Mouse (Mus musculus) midbrain, embryonic 13.5 days (tissue): ENCODE results near the gene Chd9. TPM values are rescaled to one million over a fixed set of nuclear protein-coding genes. Genes with fewer than 3 reads are reported as not detected.

Source experiments
- ATAC-seq: fragments of 200-750 bp; cut with Nextera tagmentation; 2 replicates; pipeline ENCODE4 v1.8.0; 2017; ENCODE audit warnings: mild to moderate bottlenecking, moderate TSS enrichment, moderate library complexity
- H3K27ac ChIP-seq: fragments of 300-500 bp; sonication (generic); 2 replicates; pipeline ENCODE4 v1.5.1; 2015; ENCODE audit warnings: inconsistent platforms, mild to moderate bottlenecking, moderate library complexity
- H3K27me3 ChIP-seq: fragments of 300-500 bp; sonication (generic); 2 replicates; pipeline ENCODE4 v1.6.1; 2015; ENCODE audit warnings: mild to moderate bottlenecking, inconsistent platforms
- H3K36me3 ChIP-seq: fragments of 300-500 bp; sonication (generic); 2 replicates; pipeline ENCODE4 v1.6.1; 2015; ENCODE audit warnings: mild to moderate bottlenecking, inconsistent platforms
- H3K4me1 ChIP-seq: fragments of 300-500 bp; sonication (generic); replicated peaks from 2 replicates; pipeline ENCODE4 v1.6.1; 2015; ENCODE audit warnings: inconsistent platforms
- H3K4me2 ChIP-seq: fragments of 300-500 bp; sonication (generic); replicated peaks from 2 replicates; pipeline ENCODE4 v1.6.1; 2015; ENCODE audit warnings: moderate library complexity, mild to moderate bottlenecking, inconsistent platforms
- H3K4me3 ChIP-seq: fragments of 300-500 bp; sonication (generic); replicated peaks from 2 replicates; pipeline ENCODE4 v1.5.1; 2015; ENCODE audit warnings: mild to moderate bottlenecking, inconsistent platforms
- H3K9ac ChIP-seq: fragments of 300-500 bp; sonication (generic); replicated peaks from 2 replicates; pipeline ENCODE4 v1.6.1; 2015; ENCODE audit warnings: mild to moderate bottlenecking, inconsistent platforms
- H3K9me3 ChIP-seq: fragments of 300-500 bp; sonication (generic); 2 replicates; pipeline ENCODE4 v1.6.1; 2016; ENCODE audit warnings: mild to moderate bottlenecking, inconsistent platforms
- WGBS: fragments of 180-500 bp; shearing (Covaris S2); methylation state at CpG from one replicate; pipeline ENCODE4 v1.1.7; 2015; 5-methylcytosine and 5-hydroxymethylcytosine counted together
- microRNA-seq: library from miRNA; unstranded; fragments of <30 nt; microRNA quantifications from one replicate; pipeline ENCODE4, GENCODE M21; 2016
- polyA plus RNA-seq: library from polyadenylated mRNA; unstranded; fragments of >200 nt; fragmentation: Nextera tagmentation; extraction: Ambion mirVana; gene quantifications from 2 replicates; pipeline ENCODE4 v1.2.1, GENCODE M21; 2015

Gene Chd9
- polyA plus RNA-seq, 1 experiment from 2014 or later: 69.6 TPM

GRCm38 (mm10) chr8:91082428-91082827, 254.3 kb downstream of the Chd9 start:
- peaks cover 61% of the 10 kb centered on the region for H3K36me3 ChIP-seq
- ATAC-seq: no peak
- no peaks in the 10 kb centered on the region for H3K9me3 ChIP-seq
- H3K9ac ChIP-seq: no peak overlapping the region
- 92% methylated on average over 12 of the region's 12 CpGs for WGBS
- no peak overlapping the region for H3K4me2 ChIP-seq
- no peaks in the 10 kb centered on the region for H3K27me3 ChIP-seq
- no peak overlapping the region for H3K27ac ChIP-seq
- no peak overlapping the region for H3K4me3 ChIP-seq
- H3K4me1 ChIP-seq: no peaks in the 10 kb centered on the region

- H3K4me3 ChIP-seq: no peak overlapping the region
- peaks cover 64% of the 10 kb centered on the region for H3K36me3 ChIP-seq
- H3K27me3 ChIP-seq: no peaks in the 10 kb centered on the region
- 97% methylated on average over 7 of the region's 7 CpGs for WGBS
- ATAC-seq: no peak
- no peaks in the 10 kb centered on the region for H3K4me1 ChIP-seq
- no peaks in the 10 kb centered on the region for H3K9me3 ChIP-seq
- H3K9ac ChIP-seq: no peak overlapping the region
- no peak overlapping the region for H3K4me2 ChIP-seq
- H3K27ac ChIP-seq: no peak overlapping the region
Measured at GRCm38 (mm10) chr8:91088452-91088851, 260.3 kb downstream of the Chd9 start.

- Histone ChIP-seq H3K4me2 (no peak overlapping the region), H3K27ac (no peak overlapping the region), H3K9me3 (no peaks in the 10 kb centered on the region), H3K4me3 (no peak overlapping the region), H3K36me3 (peaks cover 60% of the 10 kb centered on the region), H3K27me3 (no peaks in the 10 kb centered on the region), H3K4me1 (no peaks in the 10 kb centered on the region), H3K9ac (no peak overlapping the region)
- no peak for ATAC-seq
- 91% methylated on average over 2 of the region's 2 CpGs for WGBS
Measured at GRCm38 (mm10) chr8:91089601-91090000, 261.4 kb downstream of the Chd9 start.

GRCm38 (mm10) chr8:91094135-91094534, 266.0 kb downstream of the Chd9 start:
- no peak overlapping the region for H3K4me2 ChIP-seq
- H3K27ac ChIP-seq: no peak overlapping the region
- H3K4me3 ChIP-seq: no peak overlapping the region
- WGBS: 91% methylated on average over 5 of the region's 5 CpGs
- H3K9ac ChIP-seq: no peak overlapping the region
- H3K27me3 ChIP-seq: no peaks in the 10 kb centered on the region
- peaks cover 55% of the 10 kb centered on the region for H3K36me3 ChIP-seq
- H3K4me1 ChIP-seq: no peaks in the 10 kb centered on the region
- H3K9me3 ChIP-seq: no peaks in the 10 kb centered on the region
- ATAC-seq: no peak

GRCm38 (mm10) chr8:91098106-91098505, 270.0 kb downstream of the Chd9 start:
- Histone ChIP-seq H3K4me2 (no peak overlapping the region), H3K9ac (no peak overlapping the region), H3K27ac (no peak overlapping the region), H3K27me3 (no peaks in the 10 kb centered on the region), H3K9me3 (no peaks in the 10 kb centered on the region), H3K36me3 (peaks cover 49% of the 10 kb centered on the region), H3K4me1 (no peaks in the 10 kb centered on the region), H3K4me3 (no peak overlapping the region)
- 93% methylated on average over 6 of the region's 6 CpGs for WGBS
- no peak for ATAC-seq

Small RNA genes lying within 50 kb of the gene (microRNA-seq; reads per million reads assigned to microRNA genes)
- gene Gm44382: not detected

Other genes starting within 250 kb of the Chd9 start
- gene Gm19935, start 11.0 kb upstream of the Chd9 start, polyA plus RNA-seq: not detected in 2 replicates
- 17.8 and 18.1 TPM in 2 replicates for gene Rbl2, start 241.7 kb downstream of the Chd9 start, polyA plus RNA-seq